Mouse (Mus musculus): ENCODE results near the gene Hdgfl2. TPM values are rescaled to one million over a fixed set of nuclear protein-coding genes. Genes with fewer than 3 reads are reported as not detected.

Hdgfl2 gene
- total RNA-seq, 2 experiments from 2014 or later = 90.6 to 95.8 TPM

- DNase-seq (ENCODE audit: low spot score in 2 of 2) = no peak
Observed at GRCm38 (mm10) chr17:56148790-56149618, 69.6 kb downstream of the Hdgfl2 start.

GRCm38 (mm10) chr17:56149897-56150296 lies 70.5 kb downstream of the Hdgfl2 start:
- no peak for DNase-seq (ENCODE audit: low spot score in 2 of 2)

Other genes starting within 250 kb of the Hdgfl2 start
- gene Zfp119a, start 200.7 kb upstream of the Hdgfl2 start, total RNA-seq (2021) = 1 to 10 TPM; 5.5 to 6.2 TPM
- gene Zfp959, start 187.5 kb upstream of the Hdgfl2 start, total RNA-seq (2021) = 1 to 10 TPM; 6.1 to 8.8 TPM
- 1 to 10 TPM; 3.3 to 4.2 TPM for gene Zfp119b, start 130.1 kb upstream of the Hdgfl2 start, total RNA-seq (2021)
- 1 to 10 TPM; 1.3 to 1.8 TPM for gene Ebi3, start 127.0 kb upstream of the Hdgfl2 start, total RNA-seq (2021)
- 10 to 100 TPM; 15.0 to 15.2 TPM for gene Yju2, start 120.5 kb upstream of the Hdgfl2 start, total RNA-seq (2021)
- 10 to 100 TPM; 39.2 to 41.0 TPM for gene Shd, start 109.2 kb upstream of the Hdgfl2 start, total RNA-seq (2021)
- 10 to 100 TPM; 81.3 to 86.5 TPM for gene Fsd1, start 93.1 kb upstream of the Hdgfl2 start, total RNA-seq (2021)
- gene Stap2, start 74.0 kb upstream of the Hdgfl2 start, total RNA-seq (2021) = 1 to 10 TPM; 1.9 to 2.8 TPM
- gene Mpnd, start 73.9 kb upstream of the Hdgfl2 start, total RNA-seq (2021) = 10 to 100 TPM; 85.0 to 94.3 TPM
- gene Sh3gl1, start 43.0 kb upstream of the Hdgfl2 start, total RNA-seq (2021) = 10 to 100 TPM; 36.4 to 39.3 TPM
- gene Chaf1a, start 39.2 kb upstream of the Hdgfl2 start, total RNA-seq (2021) = 1 to 10 TPM; 1.9 to 2.7 TPM
- gene Ubxn6, start 4.6 kb upstream of the Hdgfl2 start, total RNA-seq (2021) = 10 to 100 TPM; 84.1 to 97.8 TPM
- gene Plin4, start 30.2 kb downstream of the Hdgfl2 start, total RNA-seq (2021) = 1 to 10 TPM; 2.6 to 3.4 TPM
- gene Plin5, start 38.0 kb downstream of the Hdgfl2 start, total RNA-seq (2021) = under 1 TPM; 0.37 to 0.60 TPM
- gene Lrg1, start 42.4 kb downstream of the Hdgfl2 start, total RNA-seq (2021) = 1 to 10 TPM; 1.8 to 3.6 TPM
- gene Sema6b, start 60.7 kb downstream of the Hdgfl2 start, total RNA-seq (2021) = 100 to 1,000 TPM; 116 to 117 TPM
- gene Tnfaip8l1, start 82.8 kb downstream of the Hdgfl2 start, total RNA-seq (2021) = 1 to 10 TPM; 6.8 to 7.9 TPM
- gene Mydgf, start 104.3 kb downstream of the Hdgfl2 start, total RNA-seq (2021) = 10 to 100 TPM; 38.8 to 40.9 TPM
- 10 to 100 TPM; 59.7 to 69.5 TPM for gene Dpp9, start 139.3 kb downstream of the Hdgfl2 start, total RNA-seq (2021)
- gene Fem1a, start 177.2 kb downstream of the Hdgfl2 start, total RNA-seq (2021) = 10 to 100 TPM; 29.9 to 31.9 TPM
- gene Ticam1, start 197.2 kb downstream of the Hdgfl2 start, total RNA-seq (2021) = 1 to 10 TPM; 5.2 to 7.6 TPM
- gene Plin3, start 213.2 kb downstream of the Hdgfl2 start, total RNA-seq (2021) = 10 to 100 TPM; 11.9 to 15.1 TPM
- not detected for gene Arrdc5, start 220.7 kb downstream of the Hdgfl2 start, total RNA-seq (2021)
- gene Uhrf1, start 223.7 kb downstream of the Hdgfl2 start, total RNA-seq (2021) = 1 to 10 TPM in 1 of 2 experiments, under 1 TPM in 1; 0.35 to 1.1 TPM
- 10 to 100 TPM; 59.1 to 64.7 TPM for gene Kdm4b, start 246.4 kb downstream of the Hdgfl2 start, total RNA-seq (2021)